Mouse (Mus musculus) frontal cortex, postnatal 25 days (tissue): ENCODE results near the gene Ehbp1.

ENCODE experiments used
- DNase-seq, 2 experiments: peaks; one replicate each; pipeline ENCODE4 v3.0.0; 2022; ENCODE audit warnings: low spot score in 2 of 2

Ehbp1 gene

GRCm38 (mm10) chr11:22196776-22197175, 145.3 kb downstream of the Ehbp1 start:
- DNase-seq, result no peak

GRCm38 (mm10) chr11:22194607-22195006, 147.5 kb downstream of the Ehbp1 start:
- DNase-seq, result no peak

- DNase-seq, result no peak
These were observed 151.5 kb downstream of the Ehbp1 start for GRCm38 (mm10) chr11:22190576-22190975.

- no peak for DNase-seq
These were observed 152.1 kb downstream of the Ehbp1 start for GRCm38 (mm10) chr11:22189970-22190369.

GRCm38 (mm10) chr11:22181530-22182501, 160.3 kb downstream of the Ehbp1 start:
- DNase-seq, result no peak

GRCm38 (mm10) chr11:22180146-22180545, 161.9 kb downstream of the Ehbp1 start:
- no peak for DNase-seq

- DNase-seq, result no peak
These were observed 163.5 kb downstream of the Ehbp1 start for GRCm38 (mm10) chr11:22178569-22178968.

- no peak for DNase-seq
These were observed 167.8 kb downstream of the Ehbp1 start for GRCm38 (mm10) chr11:22174311-22174710.

- DNase-seq, result no peak
These were observed 171.0 kb downstream of the Ehbp1 start for GRCm38 (mm10) chr11:22170962-22171638.

- DNase-seq, result no peak
These were observed 184.2 kb downstream of the Ehbp1 start for GRCm38 (mm10) chr11:22157882-22158281.

GRCm38 (mm10) chr11:22156182-22156581, 185.9 kb downstream of the Ehbp1 start:
- DNase-seq, result no peak

- no peak for DNase-seq
These were observed 186.6 kb downstream of the Ehbp1 start for GRCm38 (mm10) chr11:22155366-22156095.

- no peak for DNase-seq
These were observed 187.4 kb downstream of the Ehbp1 start for GRCm38 (mm10) chr11:22154501-22155294.

GRCm38 (mm10) chr11:22140737-22141136, 201.4 kb downstream of the Ehbp1 start:
- no peak for DNase-seq

- DNase-seq, result no peak
These were observed 203.6 kb downstream of the Ehbp1 start for GRCm38 (mm10) chr11:22138466-22138865.

- no peak for DNase-seq
These were observed 216.9 kb downstream of the Ehbp1 start for GRCm38 (mm10) chr11:22125188-22125587.

GRCm38 (mm10) chr11:22118853-22119252, 223.2 kb downstream of the Ehbp1 start:
- no peak for DNase-seq

GRCm38 (mm10) chr11:22112161-22112560, 229.9 kb downstream of the Ehbp1 start:
- no peak for DNase-seq

GRCm38 (mm10) chr11:22089346-22089745, 252.7 kb downstream of the Ehbp1 start:
- no peak for DNase-seq

GRCm38 (mm10) chr11:22063352-22063751, 278.7 kb downstream of the Ehbp1 start:
- DNase-seq, result no peak

- DNase-seq, result no peak
These were observed 280.4 kb downstream of the Ehbp1 start for GRCm38 (mm10) chr11:22061660-22062059.
